Mouse (Mus musculus) hindbrain, embryonic 13.5 days (tissue): Measurements from ENCODE around the gene Mllt10. TPM values are rescaled to one million over a fixed set of nuclear protein-coding genes. Genes with fewer than 3 reads are reported as not detected.

Experiments
- ATAC-seq: fragments of 200-750 bp; cut with Nextera tagmentation; 2 replicates; pipeline ENCODE4 v1.8.0; 2017; ENCODE audit warnings: moderate TSS enrichment; ENCODE audit not compliant: low FRiP score
- H3K27ac ChIP-seq: fragments of 300-500 bp; sonication (generic); 2 replicates; pipeline ENCODE4 v1.5.1; 2015; ENCODE audit warnings: inconsistent platforms, mild to moderate bottlenecking, moderate library complexity
- H3K27me3 ChIP-seq: fragments of 300-500 bp; sonication (generic); 2 replicates; pipeline ENCODE4 v1.6.1; 2015; ENCODE audit warnings: mild to moderate bottlenecking, inconsistent platforms
- H3K36me3 ChIP-seq: fragments of 300-500 bp; sonication (generic); 2 replicates; pipeline ENCODE4 v1.6.1; 2015; ENCODE audit warnings: mild to moderate bottlenecking, inconsistent platforms
- H3K4me1 ChIP-seq: fragments of 300-500 bp; sonication (generic); replicated peaks from 2 replicates; pipeline ENCODE4 v1.6.1; 2015; ENCODE audit warnings: inconsistent platforms
- H3K4me2 ChIP-seq: fragments of 300-500 bp; sonication (generic); 2 replicates; pipeline ENCODE4 v1.6.1; 2015; ENCODE audit warnings: inconsistent platforms, mild to moderate bottlenecking, moderate library complexity
- H3K4me3 ChIP-seq: fragments of 300-500 bp; sonication (generic); 2 replicates; pipeline ENCODE4 v1.5.1; 2015; ENCODE audit warnings: mild to moderate bottlenecking, inconsistent platforms
- H3K9ac ChIP-seq: fragments of 300-500 bp; sonication (generic); 2 replicates; pipeline ENCODE4 v1.6.1; 2015; ENCODE audit warnings: mild to moderate bottlenecking, inconsistent platforms
- H3K9me3 ChIP-seq: fragments of 300-500 bp; sonication (generic); 2 replicates; pipeline ENCODE4 v1.6.1; 2016; ENCODE audit warnings: inconsistent platforms
- WGBS: fragments of 180-500 bp; shearing (Covaris S2); methylation state at CpG from one replicate; pipeline ENCODE4 v1.1.7; 2015; 5-methylcytosine and 5-hydroxymethylcytosine counted together
- polyA plus RNA-seq: library from polyadenylated mRNA; unstranded; fragments of >200 nt; fragmentation: Nextera tagmentation; extraction: Ambion mirVana; gene quantifications from 2 replicates; pipeline ENCODE4 v1.2.1, GENCODE M21; 2015

The Mllt10 gene
- polyA plus RNA-seq, 1 experiment from 2014 or later, result 61.4 TPM

DNA sequence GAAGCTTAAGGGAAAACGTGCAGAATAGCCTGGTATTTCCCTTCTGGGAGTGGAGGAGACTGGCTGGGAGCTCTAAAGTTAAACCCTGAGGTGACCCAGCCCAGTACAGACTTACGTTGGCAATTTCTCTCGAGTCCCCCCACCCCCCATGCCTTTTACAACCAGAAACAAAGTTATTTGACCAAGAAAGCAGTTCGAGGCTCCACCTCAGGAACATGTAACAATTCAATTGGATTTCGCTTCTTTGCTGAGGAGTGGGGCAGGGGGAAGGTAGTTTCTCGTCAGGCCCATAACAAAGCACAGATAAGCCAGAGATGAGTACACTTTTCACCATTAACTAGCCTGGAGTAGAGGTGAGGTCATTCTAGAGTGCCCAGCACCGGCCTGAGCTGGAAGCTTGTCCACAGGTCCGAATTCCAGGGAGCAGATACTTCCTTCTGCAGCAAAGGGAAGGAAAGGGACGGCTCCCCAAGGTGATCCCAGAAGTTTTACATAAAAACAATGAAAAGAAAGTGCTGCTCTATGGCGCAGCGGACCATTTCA is 5.7 kb upstream of the Mllt10 start:
- H3K9me3 ChIP-seq, result no peaks in the 10 kb centered on the region
- peaks cover 40% of the 10 kb centered on the region for H3K4me1 ChIP-seq
- H3K27me3 ChIP-seq, result no peaks in the 10 kb centered on the region
- H3K36me3 ChIP-seq, result no peaks in the 10 kb centered on the region
- H3K4me2 ChIP-seq, result peak overlapping the region; percentile 91
- H3K4me3 ChIP-seq, result peak overlapping the region; percentile 90
- WGBS, result 1% methylated on average over 11 of the region's 11 CpGs
- peak overlapping the region; percentile 100 for H3K27ac ChIP-seq
- peak; percentile 46; the same call in 1 of the 2 replicates for ATAC-seq
- H3K9ac ChIP-seq, result peak overlapping the region; percentile 100

DNA sequence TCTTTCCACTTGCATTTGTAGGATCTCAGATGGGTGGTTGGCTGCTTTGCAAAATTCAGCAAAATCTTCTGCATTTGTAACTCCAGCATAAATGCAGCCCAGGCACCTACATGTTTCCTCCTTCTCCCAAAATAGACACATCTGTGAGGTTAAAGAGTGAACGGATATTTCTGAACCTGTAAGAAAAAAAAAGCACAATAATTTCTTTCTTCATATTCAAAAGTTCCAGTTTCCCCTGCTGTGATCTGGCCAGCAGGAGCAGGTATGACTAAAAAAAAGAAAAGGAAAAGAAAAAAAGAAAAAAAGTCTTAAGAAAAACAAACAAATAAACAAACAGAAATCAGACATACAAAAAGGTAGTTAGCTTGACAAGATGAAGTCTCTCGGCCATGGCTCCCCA is 5.0 kb upstream of the Mllt10 start:
- Histone ChIP-seq H3K4me1 (peaks cover 38% of the 10 kb centered on the region), H3K4me2 (peak overlapping the region; percentile 91), H3K27me3 (no peaks in the 10 kb centered on the region), H3K4me3 (peak overlapping the region; percentile 90), H3K9ac (peak overlapping the region; percentile 100), H3K9me3 (no peaks in the 10 kb centered on the region), H3K36me3 (no peaks in the 10 kb centered on the region), H3K27ac (peak overlapping the region; percentile 100)
- no peak for ATAC-seq
- 3% methylated on average over 2 of the region's 2 CpGs for WGBS

DNA sequence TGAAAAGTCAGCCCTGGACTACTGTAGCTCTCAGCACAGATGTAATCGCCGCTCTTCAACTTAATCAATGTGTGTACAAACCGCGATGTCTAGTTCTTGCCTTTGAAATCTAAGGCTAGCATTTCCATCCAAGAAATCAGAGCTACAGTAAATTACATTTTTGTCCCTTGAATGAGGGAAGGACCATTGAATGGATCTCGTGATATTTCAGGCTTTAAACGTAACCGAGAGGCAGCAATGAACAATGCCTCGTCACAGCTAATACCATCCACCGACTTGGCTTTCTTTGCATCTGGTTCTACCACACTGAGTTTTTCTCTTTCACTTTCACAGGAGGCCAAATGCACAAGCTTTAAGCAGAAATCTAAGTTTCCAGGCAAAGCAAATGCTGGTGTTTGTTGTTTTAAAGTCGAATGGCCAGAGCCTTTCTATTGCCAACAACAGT is 4.5 kb upstream of the Mllt10 start:
- 5% methylated on average over 10 of the region's 10 CpGs for WGBS
- H3K4me2 ChIP-seq, result peak overlapping the region; percentile 91
- no peaks in the 10 kb centered on the region for H3K36me3 ChIP-seq
- no peak for ATAC-seq
- peak overlapping the region; percentile 90 for H3K4me3 ChIP-seq
- H3K4me1 ChIP-seq, result peaks cover 43% of the 10 kb centered on the region
- peak overlapping the region; percentile 71 for H3K9ac ChIP-seq
- H3K27ac ChIP-seq, result peak overlapping the region; percentile 100
- H3K27me3 ChIP-seq, result no peaks in the 10 kb centered on the region
- no peaks in the 10 kb centered on the region for H3K9me3 ChIP-seq

DNA sequence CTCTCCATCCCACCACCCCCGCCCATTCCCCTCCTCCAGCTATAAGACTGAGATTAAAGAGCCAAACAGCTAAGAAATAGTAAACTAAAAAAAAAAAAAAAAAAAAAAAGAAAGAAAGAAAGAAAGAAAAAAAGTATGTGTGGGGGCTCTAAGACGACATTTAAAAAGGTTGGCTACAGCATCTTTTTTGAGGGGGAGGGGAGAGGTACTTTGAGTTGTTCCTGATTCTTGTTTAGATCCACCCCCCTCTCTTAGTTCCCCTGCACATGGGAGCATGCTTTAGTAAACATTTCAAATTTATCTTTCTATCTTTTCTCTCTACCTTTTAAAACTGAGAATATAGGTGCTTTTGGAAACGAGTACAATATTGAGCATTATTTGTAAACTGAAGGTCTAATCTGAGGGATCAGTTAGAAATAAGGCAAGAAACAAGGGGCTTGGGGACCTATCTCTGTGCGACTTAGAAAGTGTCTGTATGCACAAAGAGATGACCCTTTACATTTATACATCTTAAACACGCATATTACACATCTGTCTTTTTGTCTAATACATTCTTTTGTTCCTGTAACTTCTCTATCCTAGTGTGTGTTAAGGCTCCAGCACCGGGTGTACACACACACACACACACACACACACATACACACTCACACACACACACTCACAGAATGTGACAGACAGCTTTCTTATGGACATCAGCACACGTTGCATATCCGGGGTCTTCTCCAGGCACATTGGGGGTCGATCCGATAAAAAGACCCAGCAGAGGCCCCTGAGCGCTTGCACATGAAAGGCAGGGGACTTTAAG is 3.8 kb upstream of the Mllt10 start:
- WGBS, result 7% methylated on average over 11 of the region's 11 CpGs
- Histone ChIP-seq H3K27ac (peak overlapping the region; percentile 100), H3K9ac (peak overlapping the region; percentile 71), H3K36me3 (no peaks in the 10 kb centered on the region), H3K9me3 (no peaks in the 10 kb centered on the region), H3K4me2 (peak overlapping the region; percentile 91), H3K27me3 (no peaks in the 10 kb centered on the region), H3K4me1 (peaks cover 48% of the 10 kb centered on the region), H3K4me3 (peak overlapping the region; percentile 90; the same call in 1 of the 2 replicates)
- ATAC-seq, result no peak

DNA sequence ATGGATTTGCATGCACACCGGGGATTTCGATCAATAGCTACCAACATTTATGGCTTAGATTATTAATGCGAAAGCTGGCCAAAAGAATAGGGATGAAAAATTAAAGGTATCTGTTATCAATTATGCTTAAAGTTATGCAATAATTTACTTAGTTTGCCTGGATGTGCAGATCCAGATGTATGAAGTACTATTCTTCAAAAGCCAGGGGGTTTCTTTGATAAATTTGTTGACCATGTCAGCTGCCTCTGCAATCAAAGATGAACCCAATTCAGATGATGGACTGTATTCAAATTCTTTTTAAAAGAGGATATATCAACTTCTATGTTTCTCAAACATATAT is 3.2 kb upstream of the Mllt10 start:
- Histone ChIP-seq H3K27ac (peak overlapping the region; percentile 100), H3K36me3 (no peaks in the 10 kb centered on the region), H3K9me3 (no peaks in the 10 kb centered on the region), H3K9ac (peak overlapping the region; percentile 71; the same call in 1 of the 2 replicates), H3K27me3 (no peaks in the 10 kb centered on the region), H3K4me1 (peaks cover 48% of the 10 kb centered on the region), H3K4me3 (peak overlapping the region; percentile 12; the same call in 1 of the 2 replicates), H3K4me2 (peak overlapping the region; percentile 91)
- ATAC-seq, result no peak
- WGBS, result 9% methylated on average over 3 of the region's 3 CpGs

DNA sequence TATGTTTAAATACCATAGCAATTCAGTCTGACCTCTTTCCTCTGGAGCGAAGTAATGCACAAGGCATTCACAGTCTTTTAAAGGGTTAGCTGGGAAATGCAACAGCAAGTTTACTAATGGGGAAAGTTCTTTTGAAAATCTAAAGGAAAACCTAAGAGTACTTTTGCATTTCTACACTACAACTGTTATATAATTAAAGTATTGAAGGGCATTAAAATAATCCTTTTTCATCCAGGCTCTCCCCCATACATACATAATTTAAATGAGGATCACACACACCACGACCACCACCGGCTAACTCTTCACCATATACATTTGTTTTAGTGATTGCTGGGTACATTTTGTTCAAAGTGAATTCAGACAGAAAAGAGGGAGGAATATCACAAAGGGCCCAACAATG is 2.5 kb upstream of the Mllt10 start:
- 19% methylated on average over 3 of the region's 3 CpGs for WGBS
- no peaks in the 10 kb centered on the region for H3K27me3 ChIP-seq
- H3K4me3 ChIP-seq, result no peak overlapping the region
- no peaks in the 10 kb centered on the region for H3K9me3 ChIP-seq
- H3K4me2 ChIP-seq, result 0 out of 2 replicates have a peak overlapping the region, but pooled peaks have one; percentile 21
- no peaks in the 10 kb centered on the region for H3K36me3 ChIP-seq
- no peak for ATAC-seq
- H3K9ac ChIP-seq, result no peak overlapping the region
- no peak overlapping the region for H3K27ac ChIP-seq
- H3K4me1 ChIP-seq, result peaks cover 48% of the 10 kb centered on the region

DNA sequence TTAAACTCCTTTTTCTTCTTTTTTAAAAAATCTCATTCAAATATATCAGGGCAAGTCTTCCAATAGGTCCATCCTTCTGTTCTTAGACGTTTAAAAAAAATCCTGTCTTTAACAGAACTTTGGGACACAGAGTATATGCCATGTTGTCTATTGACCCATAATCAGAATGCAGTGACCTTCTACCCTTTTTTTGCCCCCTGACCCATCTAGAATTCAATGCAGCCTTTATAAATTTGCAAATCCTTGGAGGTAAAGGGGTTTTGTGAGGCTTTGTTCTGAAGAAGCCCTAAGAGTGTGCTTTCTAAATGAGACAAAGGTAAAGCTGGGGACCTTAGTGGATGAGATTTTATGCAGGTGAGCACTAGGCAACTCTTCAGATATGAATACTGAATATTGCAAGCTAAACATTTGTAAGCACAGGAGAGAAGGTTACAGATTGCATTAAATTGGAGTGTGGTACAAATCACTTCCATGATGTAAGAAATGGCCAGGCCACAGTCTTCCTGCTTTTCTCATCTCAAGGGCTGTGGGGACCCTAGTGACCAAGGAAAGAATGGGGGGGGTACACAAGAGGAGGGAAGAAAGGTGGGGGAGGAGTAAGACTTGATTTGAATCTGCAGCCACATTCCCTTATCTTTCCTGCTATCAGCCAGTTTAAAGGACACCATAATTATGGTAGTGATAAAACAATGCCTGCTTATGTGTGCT is 1.6 kb upstream of the Mllt10 start:
- Histone ChIP-seq H3K4me2 (no peak overlapping the region), H3K27ac (peak overlapping the region; percentile 31; the same call in 1 of the 2 replicates), H3K9me3 (no peaks in the 10 kb centered on the region), H3K9ac (no peak overlapping the region; the same call in 1 of the 2 replicates), H3K4me1 (peaks cover 48% of the 10 kb centered on the region), H3K4me3 (no peak overlapping the region), H3K36me3 (no peaks in the 10 kb centered on the region), H3K27me3 (no peaks in the 10 kb centered on the region)
- WGBS, result 17% methylated on average over 1 of the region's 1 CpGs
- no peak for ATAC-seq

DNA sequence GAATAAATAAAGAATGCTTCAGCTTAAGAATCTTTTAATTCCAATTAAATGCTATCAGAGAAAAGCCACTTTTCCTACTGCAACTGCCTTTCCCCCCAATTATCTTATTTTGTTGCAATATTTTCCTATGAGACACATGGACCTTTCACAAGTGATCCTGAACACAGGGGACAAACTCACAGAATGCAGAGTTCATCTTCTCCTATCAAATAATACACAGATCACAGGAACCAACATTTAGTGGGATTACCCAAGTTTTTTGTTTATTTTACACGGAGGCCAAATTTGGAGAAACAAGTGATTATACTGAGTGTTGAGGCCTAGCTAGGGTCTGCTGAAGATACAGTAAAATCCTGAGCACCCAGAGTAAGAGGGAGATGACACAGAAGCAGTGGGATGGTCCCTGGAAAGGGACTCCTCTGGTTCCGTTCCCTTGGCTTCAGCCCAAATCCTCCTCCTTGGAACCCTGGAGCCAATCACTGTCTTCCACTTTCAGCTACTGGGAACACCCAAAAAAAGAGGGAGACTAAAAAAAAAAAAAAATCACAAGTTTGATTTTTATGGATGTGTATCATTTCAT is 996 bp upstream of the Mllt10 start:
- H3K36me3 ChIP-seq, result no peaks in the 10 kb centered on the region
- no peak for ATAC-seq
- no peak overlapping the region for H3K9ac ChIP-seq
- H3K27me3 ChIP-seq, result no peaks in the 10 kb centered on the region
- H3K4me2 ChIP-seq, result peak overlapping the region; percentile 90
- peaks cover 49% of the 10 kb centered on the region for H3K4me1 ChIP-seq
- H3K27ac ChIP-seq, result peak overlapping the region; percentile 100
- 23% methylated on average over 2 of the region's 2 CpGs for WGBS
- no peak overlapping the region for H3K4me3 ChIP-seq
- no peaks in the 10 kb centered on the region for H3K9me3 ChIP-seq

DNA sequence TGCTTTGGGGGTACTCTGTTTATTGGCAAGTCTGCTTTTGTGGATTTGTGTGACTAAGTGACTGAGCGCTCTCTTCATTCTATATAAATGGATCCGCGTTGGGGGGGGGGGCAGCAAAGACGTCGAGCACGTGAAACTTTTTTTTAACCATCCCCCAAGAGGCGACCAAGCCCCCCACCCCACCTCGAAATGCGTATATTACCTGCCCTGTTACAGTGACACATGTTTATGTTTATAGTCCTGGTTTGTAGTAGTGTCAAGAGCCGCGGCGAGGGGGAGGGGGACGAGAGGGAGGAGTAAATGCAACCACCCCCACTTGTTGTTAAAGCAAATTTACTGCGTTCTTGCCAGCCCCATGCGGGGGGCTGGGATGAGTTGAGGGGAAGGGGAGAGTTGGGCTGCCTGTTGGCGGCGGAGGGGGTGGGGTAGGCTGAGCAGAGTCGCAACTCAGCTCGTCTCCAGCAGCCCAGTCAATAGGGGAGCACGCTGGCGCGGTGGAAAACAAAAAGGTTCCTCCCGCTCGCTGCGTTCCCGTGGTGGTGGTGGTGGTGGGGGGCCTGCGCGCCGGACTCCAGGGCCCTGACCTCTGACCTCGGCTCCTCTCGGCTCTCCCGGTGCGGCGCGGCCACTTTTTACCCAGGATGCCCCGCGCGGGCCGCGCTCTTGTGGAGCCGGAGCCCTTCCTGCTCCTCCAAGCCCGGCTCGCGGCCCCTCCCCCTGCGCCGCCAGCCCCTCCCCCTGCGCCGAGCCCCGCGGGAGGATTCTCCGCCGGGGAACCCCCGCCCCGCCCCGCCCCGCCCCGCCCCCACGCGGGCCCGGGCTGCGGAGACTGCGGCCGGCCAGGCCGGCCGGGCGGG is 1.1 kb downstream of the Mllt10 start:
- under 1% methylated on average over 41 of the region's 66 CpGs for WGBS

DNA sequence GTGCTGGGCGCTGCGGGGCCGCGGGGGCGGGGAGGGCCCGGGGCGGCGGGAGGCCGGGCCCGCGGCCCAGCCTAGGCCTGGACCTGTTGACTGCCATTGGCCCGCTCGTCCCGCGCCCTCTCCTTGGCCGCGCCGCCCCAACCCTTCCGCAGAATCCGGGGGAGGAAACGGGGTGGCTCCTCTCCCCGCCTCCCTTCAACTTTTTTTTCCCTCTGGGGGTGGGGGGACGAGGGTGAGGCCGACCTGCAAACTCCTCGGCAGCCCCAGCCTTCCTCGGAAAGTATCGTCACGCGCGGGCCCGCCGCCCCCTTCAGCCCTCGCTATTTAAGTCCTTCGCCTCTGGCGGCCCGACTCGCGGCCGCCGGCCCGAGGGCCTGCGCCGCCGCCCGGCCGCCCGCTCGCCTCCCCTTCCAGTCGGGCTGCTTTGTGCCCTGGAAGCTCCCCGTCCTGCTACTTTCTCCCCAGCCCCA is 1.8 kb downstream of the Mllt10 start:
- H3K9ac ChIP-seq, result peak overlapping the region; percentile 95
- peak overlapping the region; percentile 100 for H3K27ac ChIP-seq
- peak overlapping the region; percentile 90 for H3K4me2 ChIP-seq
- H3K9me3 ChIP-seq, result no peaks in the 10 kb centered on the region
- peak; percentile 95 for ATAC-seq
- peak overlapping the region; percentile 58 for H3K4me3 ChIP-seq
- WGBS, result under 1% methylated on average over 28 of the region's 50 CpGs
- no peaks in the 10 kb centered on the region for H3K36me3 ChIP-seq
- no peaks in the 10 kb centered on the region for H3K27me3 ChIP-seq
- peaks cover 27% of the 10 kb centered on the region for H3K4me1 ChIP-seq

More for the DNA sequence above, 1.1 kb downstream of the Mllt10 start:
- Histone ChIP-seq H3K4me2 (peak overlapping the region; percentile 90), H3K9ac (peak overlapping the region; percentile 95), H3K27ac (peak overlapping the region; percentile 100), H3K4me3 (peak overlapping the region; percentile 58), H3K36me3 (no peaks in the 10 kb centered on the region), H3K27me3 (no peaks in the 10 kb centered on the region), H3K9me3 (no peaks in the 10 kb centered on the region), H3K4me1 (peaks cover 33% of the 10 kb centered on the region)
- peak; percentile 94 for ATAC-seq

DNA sequence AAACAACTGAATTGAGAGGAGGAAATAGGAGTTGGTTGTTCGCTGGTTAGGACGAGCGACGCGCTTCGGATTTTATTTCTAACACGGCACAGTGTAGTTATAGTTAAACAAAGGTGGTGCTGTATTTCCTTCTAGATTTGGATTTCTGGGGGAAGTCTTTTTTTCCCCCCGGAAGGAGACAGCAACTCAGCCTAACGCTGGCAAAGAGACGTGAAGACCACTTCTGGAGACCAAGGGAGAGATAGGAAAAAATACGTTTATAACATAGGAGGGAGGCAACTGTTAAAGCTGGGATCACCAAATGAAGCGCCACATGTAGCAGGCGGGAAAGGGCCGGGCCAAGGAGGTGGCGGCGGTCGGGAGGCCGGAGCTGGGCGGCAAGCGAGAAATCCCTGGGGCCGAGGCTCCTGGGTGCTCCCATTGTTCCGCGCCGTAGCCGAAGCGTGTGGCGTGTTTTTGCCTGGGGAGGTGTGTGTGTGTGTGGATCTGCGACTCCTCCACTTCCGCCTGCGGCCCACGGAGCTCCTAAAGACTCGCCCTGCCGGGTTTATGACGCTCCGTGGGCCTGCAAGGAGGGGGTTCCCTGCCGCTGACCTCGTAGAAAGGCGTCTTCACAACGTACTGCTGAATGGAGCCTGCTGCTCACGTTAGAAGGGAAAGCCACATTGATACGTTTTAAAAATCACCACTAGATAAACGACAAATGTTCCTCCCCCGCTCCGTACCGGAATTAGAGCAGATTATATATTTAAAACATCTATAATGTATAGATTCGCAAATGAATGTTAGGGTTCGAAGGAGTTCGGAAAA is 2.5 kb downstream of the Mllt10 start:
- H3K4me3 ChIP-seq, result peak overlapping the region; percentile 58
- peak overlapping the region; percentile 90 for H3K4me2 ChIP-seq
- H3K27ac ChIP-seq, result peak overlapping the region; percentile 100
- no peaks in the 10 kb centered on the region for H3K36me3 ChIP-seq
- no peaks in the 10 kb centered on the region for H3K27me3 ChIP-seq
- no peaks in the 10 kb centered on the region for H3K9me3 ChIP-seq
- peak overlapping the region; percentile 95 for H3K9ac ChIP-seq
- H3K4me1 ChIP-seq, result peaks cover 27% of the 10 kb centered on the region
- no peak for ATAC-seq
- under 1% methylated on average over 48 of the region's 48 CpGs for WGBS
